Mouse (Mus musculus): ENCODE results near the gene Prrt1. TPM values are rescaled to one million over a fixed set of nuclear protein-coding genes. Genes with fewer than 3 reads are reported as not detected.

The Prrt1 gene
- polyA plus RNA-seq, 1 experiment: 194 TPM

DNA sequence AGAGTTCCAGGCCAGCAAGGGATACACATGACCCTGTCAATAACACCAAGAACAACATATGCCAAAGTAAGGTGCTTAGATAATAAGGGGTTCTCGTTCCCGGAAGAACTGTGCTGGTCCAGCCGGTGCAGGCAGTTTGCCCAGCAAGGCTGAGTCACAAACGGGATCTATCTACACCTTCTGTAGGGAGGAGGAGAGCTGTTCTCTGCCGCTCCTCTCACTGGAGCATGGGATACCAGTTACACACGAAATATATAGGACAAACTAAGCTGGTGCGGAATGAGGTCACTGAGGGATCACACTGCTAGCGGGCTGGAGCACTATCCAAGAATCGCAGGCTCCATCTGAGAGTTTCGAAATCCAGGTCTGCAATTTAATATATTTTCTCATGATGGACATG, 14.6 kb downstream of the Prrt1 start:
- Histone ChIP-seq H3K4me1 (ENCODE audit: control insufficient read depth, insufficient read depth, low read length) (peaks cover 43% of the 10 kb centered on the region), H3K27me3 (ENCODE audit: control insufficient read depth, insufficient read depth, low read length) (no peaks in the 10 kb centered on the region), H3K4me3 (replicated peaks; ENCODE audit: insufficient read depth, low read depth, low read length) (peak overlapping the region; percentile 38), H3K27ac (ENCODE audit: insufficient read depth, low read length) (peak overlapping the region; percentile 75; the same call in 1 of the 2 replicates)
- TF ChIP-seq CTCF (IDR thresholded peaks at IDR 0.05; ENCODE audit: borderline replicate concordance, insufficient read depth, low read depth, low read length) (no peak), POLR2A (IDR thresholded peaks at IDR 0.05; ENCODE audit: borderline replicate concordance, insufficient read depth, low read length) (peak; percentile 35; the same call in 1 of the 2 replicates)
- DNase-seq: peak; percentile 81 to 90
- 18% methylated on average over 10 of the region's 10 CpGs for WGBS

DNA sequence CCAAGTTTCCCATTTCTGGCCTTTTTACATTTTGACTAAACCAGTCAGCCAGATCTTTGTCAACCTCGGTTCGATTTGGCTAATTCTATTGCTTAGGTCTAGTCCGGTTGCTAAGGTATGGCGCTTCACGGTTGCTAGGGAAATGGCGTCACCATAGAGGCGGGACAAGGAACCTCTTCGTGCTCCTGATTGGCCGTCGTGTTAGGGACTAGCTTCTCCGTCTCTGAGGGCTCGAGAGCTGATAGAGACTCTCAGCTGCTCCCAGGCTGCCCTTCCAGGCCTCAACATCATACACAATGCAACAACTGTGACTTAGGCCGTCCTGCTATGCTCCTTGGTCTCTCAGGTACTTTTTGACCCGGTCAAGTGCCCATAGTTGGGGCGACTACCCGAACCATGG, 15.3 kb downstream of the Prrt1 start, which contains the start of gene Fkbpl:
TSS of gene Fkbpl (plus strand) at position 157 of the 400 bp plus-strand sequence.
- Histone ChIP-seq H3K4me1 (ENCODE audit: control insufficient read depth, insufficient read depth, low read length) (peaks cover 37% of the 10 kb centered on the region), H3K27me3 (ENCODE audit: control insufficient read depth, insufficient read depth, low read length) (no peaks in the 10 kb centered on the region), H3K27ac (ENCODE audit: insufficient read depth, low read length) (peak within 1 kb of the TSS; percentile 75; the same call in 1 of the 2 replicates), H3K4me3 (replicated peaks; ENCODE audit: insufficient read depth, low read depth, low read length) (peak within 1 kb of the TSS; percentile 99)
- WGBS: under 1% methylated on average over 16 of the region's 16 CpGs
- DNase-seq: peak; percentile 98
- TF ChIP-seq POLR2A (IDR thresholded peaks at IDR 0.05; ENCODE audit: borderline replicate concordance, insufficient read depth, low read length): peak; percentile 49; the same call in 1 of the 2 replicates
- no peak for TF ChIP-seq CTCF (IDR thresholded peaks at IDR 0.05; ENCODE audit: borderline replicate concordance, insufficient read depth, low read depth, low read length)

DNA sequence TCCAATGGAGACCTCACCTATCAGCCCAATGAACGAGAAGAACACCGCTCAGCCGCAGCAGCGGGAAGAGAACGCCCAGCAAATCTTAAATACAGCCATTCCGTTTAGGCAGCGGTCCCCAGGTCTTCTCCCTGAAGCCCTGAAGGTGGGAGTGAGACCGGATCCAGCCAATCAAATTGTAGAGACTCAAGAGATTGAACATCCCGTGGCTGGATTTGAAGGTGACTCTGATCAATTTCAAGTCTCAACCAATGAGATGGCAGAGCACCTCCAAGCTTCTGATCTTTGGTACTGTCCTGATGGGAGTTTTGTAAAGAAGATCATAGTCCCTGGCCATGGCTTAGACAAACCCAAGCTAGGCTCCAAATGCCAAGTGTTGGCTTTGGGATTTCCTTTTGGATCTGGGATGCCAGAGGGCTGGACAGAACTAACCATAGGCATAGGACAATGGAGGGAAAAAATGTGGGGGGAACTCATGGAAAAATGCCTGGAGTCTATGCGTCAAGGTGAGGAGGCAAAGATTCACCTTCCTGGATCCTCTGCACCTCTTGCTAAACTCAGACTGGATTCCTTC, 16.0 kb downstream of the Prrt1 start:
- Histone ChIP-seq H3K27ac (ENCODE audit: insufficient read depth, low read length) (no peak overlapping the region; the same call in 1 of the 2 replicates), H3K4me1 (ENCODE audit: control insufficient read depth, insufficient read depth, low read length) (peaks cover 31% of the 10 kb centered on the region), H3K4me3 (replicated peaks; ENCODE audit: insufficient read depth, low read depth, low read length) (peak overlapping the region; percentile 99), H3K27me3 (ENCODE audit: control insufficient read depth, insufficient read depth, low read length) (no peaks in the 10 kb centered on the region)
- 37% methylated on average over 10 of the region's 10 CpGs for WGBS
- DNase-seq: peak; percentile 19 to 31
- no peak for TF ChIP-seq POLR2A (IDR thresholded peaks at IDR 0.05; ENCODE audit: borderline replicate concordance, insufficient read depth, low read length)
- no peak for TF ChIP-seq CTCF (IDR thresholded peaks at IDR 0.05; ENCODE audit: borderline replicate concordance, insufficient read depth, low read depth, low read length)

DNA sequence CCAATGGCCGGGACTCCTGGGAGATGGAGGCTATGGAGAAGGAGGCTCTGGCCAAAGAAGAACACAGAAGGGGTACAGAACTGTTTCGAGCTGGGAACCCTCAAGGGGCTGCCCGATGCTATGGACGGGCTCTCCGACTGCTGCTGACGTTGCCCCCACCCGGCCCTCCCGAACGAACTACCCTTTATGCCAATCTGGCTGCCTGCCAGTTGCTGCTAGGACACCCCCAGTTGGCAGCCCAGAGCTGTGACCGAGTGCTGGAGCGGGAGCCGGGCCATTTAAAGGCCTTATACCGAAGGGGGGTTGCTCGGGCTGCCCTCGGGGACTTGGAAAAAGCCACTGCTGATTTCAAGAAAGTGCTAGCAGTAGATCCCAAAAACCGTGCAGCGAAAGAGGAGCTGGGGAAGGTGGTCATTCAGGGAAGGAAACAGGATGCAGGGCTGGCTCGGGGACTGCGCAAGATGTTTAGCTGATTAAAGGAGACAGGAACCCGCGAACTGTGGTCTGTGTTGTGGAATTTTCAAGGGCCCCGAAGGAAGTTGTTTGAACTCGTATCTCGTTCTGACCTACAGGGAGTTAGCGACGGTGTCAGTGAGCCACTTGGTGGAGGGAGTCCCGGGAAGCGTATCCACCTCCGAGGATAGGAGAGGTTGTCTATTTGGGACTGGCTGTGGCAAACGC, 16.6 kb downstream of the Prrt1 start:
- Histone ChIP-seq H3K27me3 (ENCODE audit: control insufficient read depth, insufficient read depth, low read length) (no peaks in the 10 kb centered on the region), H3K4me1 (ENCODE audit: control insufficient read depth, insufficient read depth, low read length) (peaks cover 25% of the 10 kb centered on the region), H3K4me3 (replicated peaks; ENCODE audit: insufficient read depth, low read depth, low read length) (no peak overlapping the region), H3K27ac (ENCODE audit: insufficient read depth, low read length) (no peak overlapping the region)
- TF ChIP-seq CTCF (IDR thresholded peaks at IDR 0.05; ENCODE audit: borderline replicate concordance, insufficient read depth, low read depth, low read length): no peak
- TF ChIP-seq POLR2A (IDR thresholded peaks at IDR 0.05; ENCODE audit: borderline replicate concordance, insufficient read depth, low read length): no peak
- 49% methylated on average over 30 of the region's 30 CpGs for WGBS
- peak; percentile 35 to 46 for DNase-seq

DNA sequence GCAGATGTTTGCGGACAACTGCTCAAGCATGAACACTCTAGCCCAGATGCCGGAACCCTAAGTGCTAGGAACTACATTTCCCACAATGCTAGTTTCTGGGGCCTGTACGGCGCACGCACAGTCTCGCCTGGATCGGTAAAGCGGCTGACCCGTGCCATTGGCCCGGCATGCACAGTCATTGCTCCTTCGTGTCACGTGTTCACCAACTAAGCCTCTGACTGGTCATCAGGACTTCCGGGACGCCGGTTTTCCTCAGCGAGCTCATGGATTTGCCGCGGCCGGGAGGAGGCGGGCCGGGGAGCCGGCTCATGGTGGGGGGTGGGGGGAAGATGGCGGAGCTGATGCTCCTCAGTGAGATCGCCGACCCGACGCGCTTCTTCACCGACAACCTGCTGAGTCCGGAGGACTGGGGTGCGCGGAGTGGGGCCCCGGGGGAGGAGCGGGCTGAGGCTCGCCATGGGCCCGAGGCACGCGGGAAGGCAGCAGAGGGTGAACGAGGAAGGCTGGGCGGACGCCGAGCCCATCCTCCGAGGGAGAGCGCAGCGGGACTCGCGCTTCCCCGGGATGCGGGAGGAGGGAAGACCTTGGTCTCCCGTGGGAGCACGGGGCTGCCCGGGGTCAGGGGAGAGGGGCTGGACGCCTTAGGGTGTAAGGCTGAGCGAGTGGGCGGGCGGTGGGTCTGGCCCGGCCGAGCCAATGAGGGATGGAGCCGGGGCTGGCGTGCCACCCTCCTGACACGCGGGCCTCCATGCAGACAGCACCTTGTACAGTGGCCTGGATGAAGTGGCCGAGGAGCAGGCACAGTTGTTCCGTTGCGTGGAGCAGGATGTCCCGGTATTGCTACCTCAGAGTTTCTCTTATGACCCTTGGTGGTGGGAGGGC, 17.8 kb downstream of the Prrt1 start, which contains the start of gene Atf6b:
TSS of gene Atf6b (plus strand) at position 241 of the 882 bp plus-strand sequence.
- peak; percentile 94 to 99 for DNase-seq
- WGBS: 2% methylated on average over 66 of the region's 66 CpGs

DNA sequence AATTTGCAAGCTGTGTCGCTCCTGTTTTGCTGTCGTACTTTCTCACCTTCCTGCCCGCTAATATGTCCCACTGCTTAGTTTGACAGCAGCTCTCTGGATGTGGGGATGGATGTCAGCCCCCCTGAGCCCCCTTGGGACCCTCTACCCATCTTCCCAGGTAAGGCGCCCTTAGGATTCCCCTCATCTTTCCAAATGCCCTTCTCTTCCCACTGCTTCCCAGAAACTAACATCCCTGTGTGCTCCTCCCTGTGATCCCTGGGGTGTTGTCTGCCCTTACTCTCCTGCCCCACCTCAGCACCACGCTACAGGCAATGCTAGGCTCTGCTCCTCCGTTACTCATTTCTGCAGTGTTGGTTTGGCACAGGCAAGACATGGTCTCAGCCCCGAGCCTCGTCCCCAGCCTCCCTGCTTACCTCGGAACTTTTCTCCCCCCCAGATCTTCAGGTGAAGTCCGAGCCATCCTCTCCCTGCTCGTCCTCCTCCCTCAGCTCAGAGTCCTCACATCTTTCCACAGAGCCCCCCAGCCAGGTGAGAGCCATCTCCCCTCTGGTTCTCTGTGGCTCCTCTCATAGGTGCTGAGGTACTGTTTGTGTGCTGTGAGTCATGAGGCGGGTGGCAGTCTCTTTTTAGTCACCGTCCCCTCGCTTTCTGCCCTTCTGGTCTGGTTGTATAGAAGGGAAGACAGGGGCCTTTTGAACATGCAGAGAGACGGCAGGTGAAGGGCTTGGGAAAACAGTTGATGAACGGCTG, 19.0 kb downstream of the Prrt1 start:
- TF ChIP-seq CTCF (IDR thresholded peaks at IDR 0.05; ENCODE audit: borderline replicate concordance, insufficient read depth, low read depth, low read length) (no peak), POLR2A (IDR thresholded peaks at IDR 0.05; ENCODE audit: borderline replicate concordance, insufficient read depth, low read length) (no peak)

More for the DNA sequence above, 17.8 kb downstream of the Prrt1 start, which contains the start of gene Atf6b:
- peak within 1 kb of the TSS; percentile 68 for H3K4me3 ChIP-seq (replicated peaks; ENCODE audit: insufficient read depth, low read depth, low read length)
- TF ChIP-seq POLR2A (IDR thresholded peaks at IDR 0.05; ENCODE audit: borderline replicate concordance, insufficient read depth, low read length) (peak; percentile 31; the same call in 1 of the 2 replicates), CTCF (IDR thresholded peaks at IDR 0.05; ENCODE audit: borderline replicate concordance, insufficient read depth, low read depth, low read length) (no peak)
- H3K4me1 ChIP-seq (ENCODE audit: control insufficient read depth, insufficient read depth, low read length): peaks cover 18% of the 10 kb centered on the region
- no peaks in the 10 kb centered on the region for H3K27me3 ChIP-seq (ENCODE audit: control insufficient read depth, insufficient read depth, low read length)
- H3K27ac ChIP-seq (ENCODE audit: insufficient read depth, low read length): 0 out of 2 replicates have a peak within 1 kb of the TSS, but pooled peaks have one; percentile 8

More for the DNA sequence above, 19.0 kb downstream of the Prrt1 start:
- WGBS: 83% methylated on average over 16 of the region's 16 CpGs
- Histone ChIP-seq H3K4me1 (ENCODE audit: control insufficient read depth, insufficient read depth, low read length) (peaks cover 15% of the 10 kb centered on the region), H3K4me3 (replicated peaks; ENCODE audit: insufficient read depth, low read depth, low read length) (peak overlapping the region; percentile 5), H3K27me3 (ENCODE audit: control insufficient read depth, insufficient read depth, low read length) (no peaks in the 10 kb centered on the region), H3K27ac (ENCODE audit: insufficient read depth, low read length) (no peak overlapping the region)
- peak; percentile 12 to 19 for DNase-seq

Data from cerebellum, adult 2 months (tissue).